Mouse (Mus musculus) frontal cortex, adult 2 months (tissue): ENCODE results near the gene Phc1. TPM values are rescaled to one million over a fixed set of nuclear protein-coding genes. Genes with fewer than 3 reads are reported as not detected.

Experiments
- DNase-seq, 2 experiments: peaks; one replicate each; pipeline ENCODE4 v3.0.0; 2022; ENCODE audit warnings: low spot score in 1 of 2; ENCODE audit errors: extremely low spot score in 1 of 2
- polyA plus RNA-seq: library from polyadenylated mRNA; depleted of rRNA; stranded (reverse); fragments of >200 nt; gene quantifications from 2 replicates; pipeline ENCODE4 v1.2.3, GENCODE M21; 2012

Gene Phc1
- polyA plus RNA-seq, 1 experiment = 60.0 TPM

GRCm38 (mm10) chr6:122339648-122340341, 566 bp downstream of the Phc1 start:
- DNase-seq = peak; percentile 24 to 74

GRCm38 (mm10) chr6:122339047-122339647, 1.2 kb downstream of the Phc1 start:
- peak; percentile 17 to 66 for DNase-seq

- no peak for DNase-seq
These were observed 2.8 kb downstream of the Phc1 start for GRCm38 (mm10) chr6:122337546-122337945.

GRCm38 (mm10) chr6:122334786-122335340, 5.5 kb downstream of the Phc1 start:
- DNase-seq = no peak

GRCm38 (mm10) chr6:122333081-122333612, 7.2 kb downstream of the Phc1 start:
- no peak for DNase-seq

- DNase-seq = no peak
These were observed 14.9 kb downstream of the Phc1 start for GRCm38 (mm10) chr6:122325361-122325975.

GRCm38 (mm10) chr6:122318726-122319125, 21.6 kb downstream of the Phc1 start:
- DNase-seq = no peak

- no peak for DNase-seq
These were observed 30.1 kb downstream of the Phc1 start for GRCm38 (mm10) chr6:122310187-122310820.

GRCm38 (mm10) chr6:122309446-122309960, 30.9 kb downstream of the Phc1 start:
- no peak for DNase-seq

- peak; percentile 99 for DNase-seq
These were observed 31.6 kb downstream of the Phc1 start, which contains the start of gene M6pr for GRCm38 (mm10) chr6:122308505-122309393. TSS of gene M6pr (plus strand) at chr6:122308720.

GRCm38 (mm10) chr6:122308136-122308504, 32.2 kb downstream of the Phc1 start:
- DNase-seq = no peak

GRCm38 (mm10) chr6:122306707-122307106, 33.7 kb downstream of the Phc1 start:
- no peak for DNase-seq

- DNase-seq = no peak
These were observed 35.4 kb downstream of the Phc1 start for GRCm38 (mm10) chr6:122304790-122305555.

- DNase-seq = peak; percentile 21 to 91
These were observed 36.0 kb downstream of the Phc1 start for GRCm38 (mm10) chr6:122304355-122304754.

- DNase-seq = no peak
These were observed 36.8 kb downstream of the Phc1 start for GRCm38 (mm10) chr6:122303526-122303925.

GRCm38 (mm10) chr6:122302661-122303060, 37.7 kb downstream of the Phc1 start:
- no peak for DNase-seq

- DNase-seq = no peak
These were observed 38.2 kb downstream of the Phc1 start for GRCm38 (mm10) chr6:122302121-122302520.

GRCm38 (mm10) chr6:122299621-122300133, 40.7 kb downstream of the Phc1 start:
- no peak for DNase-seq

GRCm38 (mm10) chr6:122298223-122298609, 42.1 kb downstream of the Phc1 start:
- no peak for DNase-seq
